Mouse (Mus musculus): Measurements from ENCODE around the gene Tmem50b.

Tmem50b gene

GRCm38 (mm10) chr16:91565292-91565951 is 32.2 kb downstream of the Tmem50b start:
- no peak for DNase-seq (ENCODE audit: low spot score)

- DNase-seq (ENCODE audit: low spot score), result no peak
Measured at GRCm38 (mm10) chr16:91564580-91565291, 32.9 kb downstream of the Tmem50b start.

- DNase-seq (ENCODE audit: low spot score), result no peak
Measured at GRCm38 (mm10) chr16:91561541-91562457, 35.8 kb downstream of the Tmem50b start.

DNA sequence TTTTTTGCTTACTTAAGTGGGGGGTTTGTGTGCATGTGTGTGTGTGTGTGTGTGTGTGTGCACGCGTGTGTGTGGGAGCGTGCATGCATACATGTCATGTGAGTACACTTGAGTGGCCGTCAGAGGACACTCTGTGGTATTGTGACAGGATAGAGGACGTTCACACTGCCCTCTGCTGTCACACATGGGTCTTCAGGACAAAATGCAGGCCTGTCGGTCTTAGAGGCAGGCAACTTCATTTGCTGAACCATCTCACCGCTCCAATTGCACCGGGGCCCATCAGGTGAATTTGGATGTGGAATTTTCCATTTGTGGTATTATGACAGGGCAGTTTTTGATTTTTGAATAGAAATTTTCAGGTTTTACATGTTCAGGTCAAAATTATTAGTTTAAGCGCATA is 36.5 kb downstream of the Tmem50b start:
- DNase-seq (ENCODE audit: low spot score), result peak; percentile 64

DNA sequence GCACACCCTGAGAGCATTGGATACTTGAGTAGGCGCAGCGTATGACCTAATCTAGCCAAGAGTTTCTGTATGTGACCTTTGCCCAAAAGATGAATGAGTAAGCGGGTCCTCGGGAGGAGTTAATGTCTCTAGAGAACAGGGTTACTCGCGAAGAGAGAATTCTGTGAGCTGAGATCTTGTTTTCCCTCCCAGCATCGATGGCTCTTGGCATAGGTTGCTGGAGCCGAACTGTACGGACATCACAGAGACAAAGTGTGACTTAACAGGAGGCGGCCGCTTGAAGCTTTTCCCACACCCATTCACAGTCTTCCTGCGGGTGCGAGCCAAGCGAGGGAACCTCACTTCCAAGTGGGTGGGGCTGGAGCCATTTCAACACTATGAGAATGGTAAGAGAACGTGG is 39.9 kb downstream of the Tmem50b start:
- no peak for DNase-seq (ENCODE audit: low spot score)

DNA sequence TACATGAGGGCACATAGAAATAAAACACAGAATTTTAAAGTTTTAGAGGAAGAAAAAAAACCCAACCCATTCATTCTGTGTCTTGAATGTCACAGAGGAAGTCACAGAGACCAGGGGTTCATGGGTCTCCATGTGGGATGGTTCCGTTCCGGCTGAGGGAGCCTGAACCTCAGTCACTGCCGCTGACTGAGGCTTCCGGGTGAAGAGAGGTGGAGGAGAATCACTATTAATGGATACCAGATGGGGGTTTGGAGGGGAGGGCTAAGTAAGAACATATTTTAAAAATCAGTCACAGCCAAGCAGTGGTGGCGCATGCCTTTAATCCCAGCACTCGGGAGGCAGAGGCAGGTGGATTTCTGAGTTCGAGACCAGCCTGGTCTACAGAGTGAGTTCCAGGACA is 40.4 kb downstream of the Tmem50b start:
- peak; percentile 64 for DNase-seq (ENCODE audit: low spot score)

DNA sequence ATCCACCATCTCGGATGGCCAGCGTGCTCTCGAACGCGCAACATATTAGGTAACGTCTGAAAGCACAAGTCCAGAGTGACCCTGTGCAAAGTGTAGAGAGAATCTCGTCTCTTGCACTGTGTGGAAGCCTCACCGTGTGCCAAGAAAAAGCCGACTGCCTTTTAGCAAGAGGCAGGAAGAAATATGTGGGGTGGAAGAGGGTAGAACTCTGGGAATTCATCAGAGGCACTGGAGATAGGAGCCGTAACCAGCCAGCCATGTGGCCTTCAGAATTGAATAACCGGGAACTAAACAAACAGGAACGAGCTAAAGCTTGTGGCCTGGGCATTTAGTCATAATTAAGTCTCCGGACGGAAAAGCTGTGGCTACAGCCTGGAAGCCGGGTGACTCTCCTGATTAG is 40.9 kb downstream of the Tmem50b start:
- no peak for DNase-seq (ENCODE audit: low spot score)

DNA sequence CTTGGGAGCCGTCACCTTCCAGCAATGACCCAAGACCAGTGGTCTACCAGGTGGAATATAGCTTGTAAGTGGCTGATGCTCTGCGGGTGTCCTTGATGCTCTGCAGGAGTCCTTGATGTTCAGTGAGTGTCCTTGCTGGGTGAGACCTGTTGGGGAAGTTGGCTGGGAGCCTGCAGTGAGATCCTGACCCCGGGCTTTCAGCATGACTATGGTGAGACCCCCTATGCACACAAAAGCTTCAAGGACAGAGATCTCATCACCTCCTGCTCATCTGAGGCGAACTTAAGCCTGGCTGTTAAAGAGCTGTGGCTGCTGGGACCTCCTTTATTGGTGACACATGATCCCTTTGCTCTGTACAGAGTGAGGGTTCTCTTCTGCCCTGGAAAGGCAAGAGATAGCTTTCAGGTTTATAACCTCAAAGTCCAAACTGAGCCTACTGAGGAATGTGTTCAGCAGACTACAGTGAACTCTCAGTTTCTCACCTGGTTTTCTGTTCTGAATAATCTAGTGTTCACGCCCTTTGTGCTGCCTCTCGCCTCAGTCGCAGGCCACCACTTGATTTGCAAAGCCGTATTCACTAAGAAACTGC is 42.5 kb downstream of the Tmem50b start:
- DNase-seq (ENCODE audit: low spot score), result no peak

GRCm38 (mm10) chr16:91553625-91554024 is 44.0 kb downstream of the Tmem50b start:
- no peak for DNase-seq (ENCODE audit: low spot score)

DNA sequence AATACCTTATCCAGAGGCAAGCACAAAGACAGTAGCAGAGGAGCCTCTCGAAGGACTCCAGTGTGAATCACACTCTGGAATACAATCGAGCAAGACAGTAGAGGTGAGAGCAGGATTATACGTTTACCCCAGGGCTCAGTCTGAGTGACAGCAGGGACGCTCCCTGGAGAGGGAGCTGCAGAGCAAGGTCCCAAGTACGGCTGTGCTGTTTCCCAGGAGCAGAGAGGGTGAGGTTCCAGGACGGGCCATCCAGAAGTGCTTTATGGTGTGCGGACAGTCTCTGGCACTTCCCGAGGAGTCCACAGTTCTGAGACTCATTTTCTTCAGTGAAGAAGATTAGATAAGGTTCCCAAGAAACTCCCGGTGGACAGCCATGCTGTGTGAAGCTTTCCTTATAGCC is 45.5 kb downstream of the Tmem50b start:
- no peak for DNase-seq (ENCODE audit: low spot score)

DNA sequence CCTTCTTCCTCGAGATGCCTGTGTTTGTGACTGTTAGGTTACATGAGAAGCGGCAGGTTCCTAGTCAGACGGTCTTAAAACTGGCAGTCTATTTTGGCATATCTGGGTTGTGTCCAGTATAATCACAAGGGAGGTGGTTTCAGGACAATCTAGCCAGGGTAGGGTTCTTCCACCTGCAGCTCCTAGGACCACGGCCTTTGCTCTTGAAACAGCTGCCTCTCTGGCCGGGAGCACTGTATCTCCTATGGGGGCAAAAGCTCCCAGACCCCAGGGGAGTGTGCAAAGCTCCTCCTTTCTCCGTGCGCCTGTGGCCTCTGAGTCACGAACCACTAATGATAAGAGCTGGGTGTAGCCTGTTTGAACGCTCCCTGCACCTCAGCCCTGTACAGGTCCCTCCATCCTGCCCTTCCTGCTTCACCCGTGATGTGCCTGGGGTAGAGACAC is 46.5 kb downstream of the Tmem50b start:
- DNase-seq (ENCODE audit: low spot score), result no peak

DNA sequence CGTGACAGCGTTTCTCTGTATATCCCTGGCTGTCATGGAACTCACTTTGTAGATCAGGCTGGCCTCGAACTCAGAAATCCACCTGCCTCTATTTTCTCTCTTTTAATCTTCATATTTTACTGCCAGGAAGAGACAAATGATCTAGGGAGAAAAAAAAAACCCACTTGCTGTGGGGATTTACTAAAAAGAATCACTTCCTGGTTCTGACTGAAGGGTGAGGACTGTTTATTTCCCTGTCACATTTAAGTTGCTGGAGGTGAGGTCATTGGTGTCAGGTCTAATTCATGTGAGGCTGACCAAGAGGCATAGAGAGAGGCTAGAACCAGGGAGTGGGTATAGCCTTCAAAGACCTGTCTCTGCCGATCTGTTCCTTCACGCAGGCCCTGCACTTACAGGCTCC is 48.0 kb downstream of the Tmem50b start:
- no peak for DNase-seq (ENCODE audit: low spot score)

GRCm38 (mm10) chr16:91548996-91549395 is 48.6 kb downstream of the Tmem50b start:
- no peak for DNase-seq (ENCODE audit: low spot score)

DNA sequence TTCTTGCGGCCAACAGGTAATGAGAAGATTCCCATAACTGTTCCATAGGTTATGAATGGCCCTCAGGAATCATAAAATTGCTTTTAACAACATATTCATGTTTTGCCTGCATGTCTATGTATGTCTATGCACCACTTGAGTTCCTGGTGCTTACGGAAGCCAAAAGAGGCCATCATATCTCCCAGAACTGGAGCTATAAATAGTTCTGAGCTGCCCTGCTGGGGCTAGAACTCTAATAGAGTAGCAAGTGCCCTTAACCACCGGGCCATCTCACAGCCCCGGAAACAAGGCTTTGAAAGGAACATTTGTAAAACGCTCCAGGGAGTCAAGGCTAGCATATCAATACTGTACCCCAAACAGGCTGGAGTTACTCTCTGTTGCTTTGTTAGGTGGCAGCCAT is 49.0 kb downstream of the Tmem50b start:
- no peak for DNase-seq (ENCODE audit: low spot score)

DNA sequence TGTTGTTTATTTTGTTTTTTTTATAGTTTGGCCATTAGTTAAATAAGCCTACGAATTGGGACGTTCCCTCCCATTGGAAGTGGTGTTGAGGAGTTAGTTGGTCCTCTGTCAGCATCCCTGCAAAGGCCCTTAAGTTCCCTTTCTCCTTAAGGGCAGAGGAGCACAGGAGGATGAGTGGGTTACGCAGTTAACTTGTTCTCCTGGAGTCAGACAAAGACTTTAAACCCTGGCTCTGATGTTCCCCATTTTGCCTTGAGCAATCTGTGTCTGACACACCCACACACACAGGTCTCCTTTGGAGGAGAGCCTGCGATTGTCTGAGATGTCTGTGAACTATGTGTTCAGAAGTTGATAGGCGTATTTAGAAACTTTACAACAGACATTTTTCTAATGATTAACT is 49.6 kb downstream of the Tmem50b start:
- DNase-seq (ENCODE audit: low spot score), result no peak

DNA sequence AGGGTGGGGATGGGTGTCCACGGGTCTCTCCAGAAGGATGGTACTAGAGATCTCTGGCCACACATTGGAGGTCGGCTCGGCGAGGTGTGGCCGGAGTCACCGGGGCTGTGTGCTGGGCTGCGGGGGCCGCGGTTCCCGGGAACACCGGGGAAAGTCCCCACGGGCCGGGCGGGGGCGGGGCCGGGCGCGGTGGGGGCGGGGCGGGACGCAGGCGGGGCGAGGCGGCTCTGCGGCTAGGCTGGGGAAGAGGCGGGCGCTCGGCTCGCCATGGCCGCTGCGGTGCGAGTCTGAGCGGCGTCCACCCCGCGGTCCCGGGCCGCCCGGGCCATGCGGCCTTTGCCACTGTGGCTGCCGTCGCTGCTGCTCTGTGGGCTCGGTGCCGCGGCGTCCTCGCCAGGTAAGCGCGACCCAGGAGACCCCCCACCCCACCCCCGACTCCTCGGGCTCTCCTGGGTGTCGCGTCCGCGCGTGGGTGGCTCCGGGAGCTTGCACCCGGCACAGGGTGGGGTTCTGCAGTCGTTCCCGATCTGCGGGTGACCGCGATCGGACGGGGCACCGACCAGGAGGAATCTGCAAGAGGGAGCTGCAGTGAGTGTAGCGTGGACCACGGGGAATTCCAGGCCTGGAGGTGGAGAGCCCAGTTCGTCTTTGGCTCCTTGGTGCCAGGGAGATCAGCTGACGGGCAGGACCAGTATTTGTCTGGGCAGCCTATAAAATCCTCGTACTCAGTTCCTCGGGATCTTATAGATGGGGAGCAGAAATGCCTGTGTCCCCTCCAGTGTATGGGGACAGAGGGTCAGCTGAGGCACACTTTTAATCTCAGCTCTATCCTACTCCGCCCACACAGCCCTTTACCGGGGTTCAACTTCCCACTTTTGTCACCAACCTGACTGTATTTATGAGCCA is 50.5 kb downstream of the Tmem50b start, which contains the start of gene Ifngr2:
Gene Ifngr2, plus strand, starts transcription at position 237 of the 906 bp plus-strand sequence.
- peak; percentile 56 for DNase-seq (ENCODE audit: low spot score)

GRCm38 (mm10) chr16:91546391-91546835 is 51.2 kb downstream of the Tmem50b start:
- DNase-seq (ENCODE audit: low spot score), result peak; percentile 54

GRCm38 (mm10) chr16:91545597-91546281 is 51.9 kb downstream of the Tmem50b start:
- no peak for DNase-seq (ENCODE audit: low spot score)

- DNase-seq (ENCODE audit: low spot score), result no peak
Measured at GRCm38 (mm10) chr16:91543619-91544018, 54.0 kb downstream of the Tmem50b start.

GRCm38 (mm10) chr16:91541573-91542081 is 56.0 kb downstream of the Tmem50b start:
- no peak for DNase-seq (ENCODE audit: low spot score)
